Mouse (Mus musculus) MEL (cell line): Measurements from ENCODE around the gene Dglucy. TPM values are rescaled to one million over a fixed set of nuclear protein-coding genes. Genes with fewer than 3 reads are reported as not detected.

ENCODE experiments used
- DNase-seq: peaks from one replicate; pipeline ENCODE4 v3.0.0; 2011; ENCODE audit warnings: low read depth, low spot score
- H3K27ac ChIP-seq: 2 replicates; pipeline ENCODE4 v1.5.1; 2012; ENCODE audit warnings: low read depth, mild to moderate bottlenecking, control low read depth, low read length, moderate library complexity; ENCODE audit not compliant: control insufficient read depth
- H3K27me3 ChIP-seq, 2 experiments: fragments of 150-350 bp in 1 of 2; sonication (generic) in 1 of 2; 2 replicates each; pipeline ENCODE4 v1.6.1; 2012; ENCODE audit warnings: low read length in 2 of 2, mild to moderate bottlenecking in 2 of 2, improper control_type of control experiment in 1 of 2, moderate library complexity in 1 of 2; ENCODE audit not compliant: insufficient read depth in 2 of 2, control insufficient read depth in 1 of 2
- H3K36me3 ChIP-seq, 2 experiments: 2 replicates each; pipeline ENCODE4 v1.6.1; 2012 to 2014; ENCODE audit warnings: low read length in 2 of 2, improper control_type of control experiment in 1 of 2, inconsistent platforms in 1 of 2, mild to moderate bottlenecking in 1 of 2; ENCODE audit not compliant: insufficient read depth in 2 of 2, control insufficient read depth in 1 of 2
- H3K4me1 ChIP-seq, 2 experiments: fragments of 150-350 bp in 1 of 2; sonication (generic) in 1 of 2; 2 replicates each; pipeline ENCODE4 v1.6.1; 2012; ENCODE audit warnings: low read length in 2 of 2, improper control_type of control experiment in 1 of 2, mild to moderate bottlenecking in 1 of 2; ENCODE audit not compliant: insufficient read depth in 2 of 2, control insufficient read depth in 1 of 2
- H3K4me3 ChIP-seq, 2 experiments: fragments of 150-350 bp in 1 of 2; sonication (generic) in 1 of 2; 2 replicates each; pipeline ENCODE4 v1.5.1; 2012; ENCODE audit warnings: low read depth in 2 of 2, low read length in 2 of 2, mild to moderate bottlenecking in 2 of 2, moderate library complexity in 2 of 2, control low read depth in 1 of 2, improper control_type of control experiment in 1 of 2; ENCODE audit not compliant: control insufficient read depth in 1 of 2, insufficient read depth in 1 of 2
- H3K79me2 ChIP-seq: 2 replicates; pipeline ENCODE4 v1.6.1; 2012; ENCODE audit warnings: mild to moderate bottlenecking, low read length, moderate library complexity; ENCODE audit not compliant: control insufficient read depth, poor library complexity, insufficient read depth
- H3K9ac ChIP-seq: 2 replicates; pipeline ENCODE4 v1.6.1; 2012; ENCODE audit warnings: low read depth, mild to moderate bottlenecking, control low read depth, low read length, moderate library complexity; ENCODE audit not compliant: control insufficient read depth, poor library complexity, severe bottlenecking
- H3K9me3 ChIP-seq: fragments of 150-350 bp; sonication (generic); replicated peaks from 2 replicates; pipeline ENCODE4 v1.6.1; 2012; ENCODE audit warnings: mild to moderate bottlenecking, low read length, improper control_type of control experiment, moderate library complexity; ENCODE audit not compliant: insufficient read depth
- BHLHE40 ChIP-seq: IDR thresholded peaks from 2 replicates; pipeline ENCODE4 v1.6.1; 2012; ENCODE audit warnings: low read depth, mild to moderate bottlenecking, inconsistent platforms, low read length, improper control_type of control experiment, borderline replicate concordance
- CHD1 ChIP-seq: IDR thresholded peaks from 2 replicates; pipeline ENCODE4 v1.6.1; 2012; ENCODE audit warnings: low read depth, mild to moderate bottlenecking, inconsistent platforms, low read length, improper control_type of control experiment
- CTCF ChIP-seq, 3 experiments: IDR thresholded peaks in 2 of 3; conservative IDR thresholded peaks in 1 of 3; 2 replicates each; pipeline ENCODE4 v1.5.1; 2011 to 2012; ENCODE audit warnings: low read length in 3 of 3, low read depth in 2 of 3, mild to moderate bottlenecking in 2 of 3, improper control_type of control experiment in 1 of 3, inconsistent platforms in 1 of 3, mixed read lengths in 1 of 3, moderate library complexity in 1 of 3; ENCODE audit not compliant: control insufficient read depth in 1 of 3, insufficient read depth in 1 of 3, poor library complexity in 1 of 3, severe bottlenecking in 1 of 3
- EP300 ChIP-seq, 2 experiments: IDR thresholded peaks; 2 replicates each; pipeline ENCODE4 v1.6.1; 2011; ENCODE audit warnings: improper control_type of control experiment in 2 of 2, low read length in 2 of 2, low read depth in 1 of 2, mild to moderate bottlenecking in 1 of 2
- GATA1 ChIP-seq: IDR thresholded peaks from 2 replicates; pipeline ENCODE4 v1.6.1; 2011; ENCODE audit warnings: low read depth, low read length, improper control_type of control experiment
- HCFC1 ChIP-seq: IDR thresholded peaks from 2 replicates; pipeline ENCODE4 v1.6.1; 2012; ENCODE audit warnings: low read depth, mild to moderate bottlenecking, inconsistent platforms, low read length, improper control_type of control experiment, moderate library complexity
- JUND ChIP-seq: IDR thresholded peaks from 2 replicates; pipeline ENCODE4 v1.6.1; 2011; ENCODE audit warnings: low read depth, mild to moderate bottlenecking, improper control_type of control experiment, low read length
- MAFK ChIP-seq: IDR thresholded peaks from 2 replicates; pipeline ENCODE4 v1.6.1; 2011; ENCODE audit warnings: low read depth, mild to moderate bottlenecking, low read length, improper control_type of control experiment, borderline replicate concordance
- MAX ChIP-seq: IDR thresholded peaks from 2 replicates; pipeline ENCODE4 v1.6.1; 2011; ENCODE audit warnings: low read length, improper control_type of control experiment
- MAZ ChIP-seq: IDR thresholded peaks from 2 replicates; pipeline ENCODE4 v1.6.1; 2012; ENCODE audit warnings: low read depth, mild to moderate bottlenecking, inconsistent platforms, low read length, improper control_type of control experiment
- MEF2A ChIP-seq: IDR thresholded peaks from 2 replicates; pipeline ENCODE4 v1.6.1; 2014; ENCODE audit warnings: low read depth, mild to moderate bottlenecking, inconsistent platforms, low read length, improper control_type of control experiment; ENCODE audit not compliant: poor library complexity, insufficient replicate concordance, severe bottlenecking; ENCODE audit errors: extremely low read depth
- MYC ChIP-seq: IDR thresholded peaks from 2 replicates; pipeline ENCODE4 v1.6.1; 2011; ENCODE audit warnings: low read depth, mild to moderate bottlenecking, low read length, improper control_type of control experiment, moderate library complexity
- NELFE ChIP-seq: IDR thresholded peaks from 2 replicates; pipeline ENCODE4 v1.6.1; 2011; ENCODE audit warnings: low read depth, low read length, improper control_type of control experiment
- NRF1 ChIP-seq: IDR thresholded peaks from 2 replicates; pipeline ENCODE4 v1.6.1; 2014; ENCODE audit warnings: low read depth, mild to moderate bottlenecking, inconsistent platforms, low read length, improper control_type of control experiment, moderate library complexity; ENCODE audit not compliant: poor library complexity, insufficient read depth, severe bottlenecking
- POLR2A ChIP-seq, 2 experiments: IDR thresholded peaks; 2 replicates each; pipeline ENCODE4 v1.6.1; 2011 to 2012; ENCODE audit warnings: low read length in 2 of 2, mild to moderate bottlenecking in 2 of 2, control low read depth in 1 of 2, improper control_type of control experiment in 1 of 2, low read depth in 1 of 2, moderate library complexity in 1 of 2; ENCODE audit not compliant: control insufficient read depth in 1 of 2, insufficient read depth in 1 of 2, poor library complexity in 1 of 2
- RAD21 ChIP-seq: IDR thresholded peaks from 2 replicates; pipeline ENCODE4 v1.6.1; 2011; ENCODE audit warnings: mild to moderate bottlenecking, low read depth, low read length, improper control_type of control experiment
- RCOR1 ChIP-seq: IDR thresholded peaks from 2 replicates; pipeline ENCODE4 v1.6.1; 2012; ENCODE audit warnings: low read depth, mild to moderate bottlenecking, inconsistent platforms, low read length, improper control_type of control experiment
- SIN3A ChIP-seq: IDR thresholded peaks from 2 replicates; pipeline ENCODE4 v1.6.1; 2012; ENCODE audit warnings: low read length, improper control_type of control experiment, inconsistent platforms
- SMC3 ChIP-seq: IDR thresholded peaks from 2 replicates; pipeline ENCODE4 v1.6.1; 2011; ENCODE audit warnings: low read depth, low read length, improper control_type of control experiment
- TBP ChIP-seq: IDR thresholded peaks from 2 replicates; pipeline ENCODE4 v1.8.0; 2011; ENCODE audit warnings: low read depth, low read length, improper control_type of control experiment
- TCF12 ChIP-seq: IDR thresholded peaks from 2 replicates; pipeline ENCODE4 v1.6.1; 2014; ENCODE audit warnings: low read depth, mild to moderate bottlenecking, inconsistent platforms, low read length, improper control_type of control experiment, moderate library complexity
- UBTF ChIP-seq: IDR thresholded peaks from 2 replicates; pipeline ENCODE4 v1.6.1; 2012; ENCODE audit warnings: low read depth, mild to moderate bottlenecking, inconsistent platforms, low read length, improper control_type of control experiment, moderate library complexity, borderline replicate concordance; ENCODE audit not compliant: insufficient read depth
- USF2 ChIP-seq, 2 experiments: IDR thresholded peaks; 2 replicates each; pipeline ENCODE4 v1.6.1; 2011 to 2012; ENCODE audit warnings: improper control_type of control experiment in 2 of 2, low read length in 2 of 2, borderline replicate concordance in 1 of 2, inconsistent platforms in 1 of 2, low read depth in 1 of 2, mild to moderate bottlenecking in 1 of 2; ENCODE audit not compliant: insufficient read depth in 1 of 2
- ZC3H11A ChIP-seq: IDR thresholded peaks from 2 replicates; pipeline ENCODE4 v1.6.1; 2012; ENCODE audit warnings: low read depth, mild to moderate bottlenecking, inconsistent platforms, low read length, improper control_type of control experiment
- ZNF384 ChIP-seq: IDR thresholded peaks from 2 replicates; pipeline ENCODE4 v1.6.1; 2012; ENCODE audit warnings: low read depth, mild to moderate bottlenecking, inconsistent platforms, low read length, improper control_type of control experiment
- polyA plus RNA-seq, 2 experiments: library from polyadenylated mRNA; stranded (reverse) in 1 of 2; unstranded in 1 of 2; fragments of >175 nt in 1 of 2; fragments of >200 nt in 1 of 2; gene quantifications; 2 replicates each; pipeline versions ENCODE4 v1.2.1 to v1.2.4; 2012; ENCODE audit warnings: low replicate concordance in 2 of 2, low read depth in 1 of 2; ENCODE audit not compliant: insufficient read length in 2 of 2, insufficient read depth in 1 of 2, missing spikeins in 1 of 2
- total RNA-seq: library from RNA; depleted of rRNA; stranded (reverse); fragments of 300-350 nt; gene quantifications from 2 replicates; pipeline ENCODE4 v1.2.3, GENCODE M21; 2012

Dglucy gene
- total and polyA plus RNA-seq, 3 experiments: 0.03 TPM; not detected in 2

- peaks cover 0 to 1% of the 10 kb centered on the region in 2 experiments; a peak in 2 of 4 replicates for H3K36me3 ChIP-seq
- H3K27me3 ChIP-seq: no peaks in the 10 kb centered on the region
- H3K4me3 ChIP-seq: no peak overlapping the region
- TF ChIP-seq MYC: no peak
- TF ChIP-seq NRF1: no peak
- no peak for TF ChIP-seq UBTF
- peak; percentile 51 for TF ChIP-seq MAFK
- H3K79me2 ChIP-seq: no peaks in the 10 kb centered on the region
- no peaks in the 10 kb centered on the region for H3K4me1 ChIP-seq
- no peak for DNase-seq
- H3K9me3 ChIP-seq: no peaks in the 10 kb centered on the region
- H3K27ac ChIP-seq: no peak overlapping the region
- H3K9ac ChIP-seq: no peak overlapping the region
Measured at GRCm38 (mm10) chr12:100931653-100932052, 152.8 kb downstream of the Dglucy start.

GRCm38 (mm10) chr12:100934796-100935195 is 155.9 kb downstream of the Dglucy start:
- TF ChIP-seq CHD1: no peak
- TF ChIP-seq CTCF (IDR thresholded peaks at IDR 0.05 in 2 of 3, conservative IDR thresholded peaks at IDR 0.05 in 1 of 3; ENCODE audit: control insufficient read depth in 1 of 3, insufficient read depth in 1 of 3, low read depth in 2 of 3, low read length in 3 of 3, poor library complexity in 1 of 3, severe bottlenecking in 1 of 3): no peak
- no peak for TF ChIP-seq TCF12
- no peak for TF ChIP-seq JUND
- no peak for TF ChIP-seq UBTF
- no peak for TF ChIP-seq EP300 (IDR thresholded peaks at IDR 0.05; ENCODE audit: low read depth in 1 of 2, low read length in 2 of 2)
- no peak for TF ChIP-seq GATA1
- TF ChIP-seq ZNF384: no peak
- no peak for TF ChIP-seq POLR2A (IDR thresholded peaks at IDR 0.05; ENCODE audit: control insufficient read depth in 1 of 2, insufficient read depth in 1 of 2, low read depth in 1 of 2, low read length in 2 of 2, poor library complexity in 1 of 2)
- TF ChIP-seq MYC: no peak
- TF ChIP-seq TBP: no peak
- TF ChIP-seq HCFC1: no peak
- Histone ChIP-seq H3K27me3 (no peaks in the 10 kb centered on the region), H3K79me2 (no peaks in the 10 kb centered on the region), H3K4me3 (no peak overlapping the region), H3K9me3 (no peaks in the 10 kb centered on the region), H3K9ac (no peak overlapping the region), H3K36me3 (peaks cover 0 to 1% of the 10 kb centered on the region in 2 experiments; a peak in 1 of 4 replicates), H3K27ac (no peak overlapping the region), H3K4me1 (no peaks in the 10 kb centered on the region)
- no peak for DNase-seq

- DNase-seq: peak; percentile 79
- H3K9ac ChIP-seq: no peak overlapping the region
- no peaks in the 10 kb centered on the region; a peak in 1 of 4 replicates for H3K36me3 ChIP-seq
- no peak overlapping the region for H3K27ac ChIP-seq
- no peaks in the 10 kb centered on the region for H3K4me1 ChIP-seq
- H3K27me3 ChIP-seq: no peaks in the 10 kb centered on the region
- H3K9me3 ChIP-seq: no peaks in the 10 kb centered on the region
- no peak overlapping the region for H3K4me3 ChIP-seq
- no peaks in the 10 kb centered on the region for H3K79me2 ChIP-seq
- TF ChIP-seq ZC3H11A: peak; percentile 66
- no peak for TF ChIP-seq NRF1
- no peak for TF ChIP-seq MAZ
- TF ChIP-seq SIN3A: 0 out of 2 replicates have a peak, but pooled peaks have one; percentile 54
- no peak for TF ChIP-seq RCOR1
- no peak for TF ChIP-seq MAX
- no peak for TF ChIP-seq USF2 (IDR thresholded peaks at IDR 0.05; ENCODE audit: borderline replicate concordance in 1 of 2, insufficient read depth in 1 of 2, low read depth in 1 of 2, low read length in 2 of 2)
- no peak for TF ChIP-seq NELFE
- peak; percentile 85 to 97 (median 93) for TF ChIP-seq CTCF (IDR thresholded peaks at IDR 0.05 in 2 of 3, conservative IDR thresholded peaks at IDR 0.05 in 1 of 3; ENCODE audit: control insufficient read depth in 1 of 3, insufficient read depth in 1 of 3, low read depth in 2 of 3, low read length in 3 of 3, poor library complexity in 1 of 3, severe bottlenecking in 1 of 3)
- TF ChIP-seq RAD21: peak; percentile 90
- TF ChIP-seq MEF2A: no peak
- peak; percentile 21; the same call in 1 of the 2 replicates for TF ChIP-seq BHLHE40
- no peak for TF ChIP-seq TCF12
- TF ChIP-seq SMC3: peak; percentile 83
Measured at GRCm38 (mm10) chr12:100936116-100936515, 157.3 kb downstream of the Dglucy start.
